Mouse (Mus musculus) erythroblast, adult 5-6 weeks (primary cell): Measurements from ENCODE around the gene S1pr3. TPM values are rescaled to one million over a fixed set of nuclear protein-coding genes. Genes with fewer than 3 reads are reported as not detected.

Experiments
- ATAC-seq: replicated peaks from 2 replicates; pipeline ENCODE4 v1.8.0; 2016; ENCODE audit warnings: moderate number of reproducible peaks, mild to moderate bottlenecking, moderate TSS enrichment, inconsistent platforms; ENCODE audit not compliant: poor library complexity, low FRiP score, severe bottlenecking
- total RNA-seq, 2 experiments: library from RNA; stranded (forward) in 1 of 2; stranded (reverse) in 1 of 2; fragments of 150-400 nt in 1 of 2; fragments of 200-764, 138-1000 nt in 1 of 2; gene quantifications; 2 replicates each; pipeline versions ENCODE4 v1.2.3 to v1.2.4; 2015 to 2017; ENCODE audit warnings: low replicate concordance in 2 of 2

Gene S1pr3
- 0.38 and 0.84 TPM in 2 replicates for total RNA-seq (2015; ENCODE audit: low replicate concordance)
- total RNA-seq (2017; ENCODE audit: low replicate concordance) = 0.42 and 0.68 TPM in 2 replicates

DNA sequence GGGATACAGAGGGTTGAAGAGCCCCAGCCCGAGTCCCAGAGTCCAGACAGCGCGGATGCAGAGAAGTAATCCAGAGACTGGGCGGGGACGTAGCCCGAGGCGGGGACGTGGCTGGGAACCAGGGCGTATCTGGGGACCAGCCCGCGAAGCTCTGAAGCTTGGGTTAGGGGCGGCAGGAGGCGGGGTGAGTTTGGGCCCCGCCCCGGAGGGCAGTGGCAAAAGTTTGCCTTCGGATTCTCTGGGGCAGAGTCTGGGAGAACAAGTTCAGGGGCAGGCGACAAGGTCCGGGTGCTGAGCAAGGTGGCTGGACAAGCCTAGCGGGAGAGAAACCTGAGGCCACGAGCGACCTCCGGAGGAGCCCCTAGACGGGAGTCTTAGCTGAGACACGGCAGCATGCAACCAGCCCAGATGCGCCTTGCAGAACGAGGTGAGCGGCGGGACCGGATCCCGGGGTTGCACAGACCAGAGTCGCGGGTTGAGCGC is at the start of gene S1pr3:
Gene S1pr3, plus strand, starts transcription at position 121 of the 483 bp plus-strand sequence.
- no peak for ATAC-seq

DNA sequence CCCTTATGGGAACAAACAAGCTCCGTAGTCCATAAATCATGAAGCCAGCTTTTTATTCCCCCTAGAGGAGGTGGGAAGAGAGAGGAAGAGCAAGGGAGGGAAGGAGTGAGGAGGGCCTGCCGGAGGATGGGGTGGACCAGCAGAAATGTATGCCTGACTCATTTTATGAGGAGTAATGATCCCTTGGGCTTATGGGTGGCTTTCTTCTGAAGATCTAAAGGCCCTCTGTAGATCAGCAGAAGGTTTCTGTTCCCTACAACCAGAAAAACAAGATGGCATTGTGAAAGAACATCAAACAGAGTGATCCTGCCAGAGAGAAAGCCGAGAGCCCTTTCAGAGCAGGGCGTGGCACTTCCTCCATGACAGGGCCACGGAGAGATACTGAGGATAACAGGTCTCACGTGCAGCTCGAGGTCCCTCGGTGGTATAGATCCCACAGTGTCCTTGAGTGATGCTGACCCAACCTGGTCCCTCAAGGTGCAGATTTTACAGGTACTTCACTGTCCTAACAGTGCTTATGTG is 47.9 kb upstream of the S1pr3 start:
- no peak for ATAC-seq

DNA sequence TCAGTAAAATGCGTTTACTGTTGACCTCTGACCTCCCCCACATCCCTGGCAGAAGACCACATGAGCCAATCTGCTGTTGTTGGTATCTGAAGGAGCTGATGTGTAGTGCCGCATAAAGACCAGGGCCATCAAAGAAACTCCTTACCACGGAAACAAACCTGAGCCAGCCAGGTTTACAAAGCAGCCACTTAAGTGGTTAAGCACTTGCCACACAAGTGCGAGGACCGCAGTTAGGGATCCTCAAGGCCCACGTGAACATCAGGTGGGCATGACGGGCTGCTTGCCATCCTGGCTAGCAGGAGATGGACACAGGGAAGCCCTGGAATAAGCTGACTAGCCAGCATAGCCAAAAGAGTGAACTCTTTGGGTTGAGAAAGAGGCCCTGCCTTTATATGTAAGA is 45.0 kb upstream of the S1pr3 start:
- no peak for ATAC-seq

DNA sequence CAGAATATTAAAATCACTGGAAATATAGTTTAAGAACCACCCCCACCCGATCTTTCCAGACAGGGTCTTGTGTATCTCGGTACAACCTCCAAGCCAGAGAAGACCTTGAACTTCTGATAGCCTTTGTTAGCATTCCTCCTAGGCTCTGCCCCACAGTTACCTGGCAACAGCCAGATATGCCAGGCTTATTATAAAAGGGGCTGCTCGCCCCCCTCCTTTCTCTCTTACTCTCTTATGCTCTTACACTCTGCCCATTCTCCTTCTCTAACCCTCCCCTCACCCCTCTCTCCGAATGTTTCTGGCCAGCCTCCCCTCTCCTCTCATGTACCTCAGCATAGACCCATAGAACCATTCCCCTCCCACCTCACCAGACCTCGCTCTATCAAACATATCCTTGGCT is 44.5 kb upstream of the S1pr3 start:
- ATAC-seq = no peak

DNA sequence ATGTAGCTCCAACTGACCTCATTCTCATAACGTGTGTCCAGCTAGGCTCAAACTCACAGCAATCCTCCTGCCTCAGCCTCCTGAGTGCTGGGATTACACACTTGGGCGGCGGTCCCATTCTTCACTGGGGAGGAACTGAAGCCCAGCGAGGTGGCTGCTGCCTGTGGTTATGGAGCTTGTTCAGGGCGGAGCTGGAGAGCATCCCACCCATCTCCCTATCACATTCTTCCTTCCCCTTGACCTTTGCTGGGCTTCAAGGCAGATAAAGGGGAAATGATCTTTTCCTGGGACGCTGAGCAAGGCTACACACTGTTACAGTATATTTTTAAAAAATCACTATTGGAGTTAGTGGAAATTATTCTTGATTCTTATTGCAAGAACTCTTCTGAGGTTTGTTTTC is 43.2 kb upstream of the S1pr3 start:
- ATAC-seq = no peak

DNA sequence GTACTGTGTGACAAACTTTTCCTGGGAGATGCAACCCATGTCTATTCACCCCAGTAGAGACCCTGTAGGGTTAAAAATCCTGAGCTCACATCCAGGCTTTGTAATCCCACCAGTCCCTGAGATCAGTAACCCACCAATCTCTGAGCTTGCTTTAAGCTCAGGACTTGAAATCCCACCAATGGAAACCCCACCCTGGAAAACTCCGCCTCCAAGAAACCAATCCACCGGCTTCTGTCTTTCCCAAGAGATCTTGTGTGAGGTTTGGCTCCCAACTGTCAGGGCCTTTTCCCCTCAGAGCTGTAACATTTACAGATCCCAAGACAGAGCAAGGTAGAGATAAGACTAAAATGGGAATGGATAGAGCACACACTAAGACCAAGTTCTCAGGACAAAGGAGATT is 40.1 kb upstream of the S1pr3 start:
- ATAC-seq = no peak

DNA sequence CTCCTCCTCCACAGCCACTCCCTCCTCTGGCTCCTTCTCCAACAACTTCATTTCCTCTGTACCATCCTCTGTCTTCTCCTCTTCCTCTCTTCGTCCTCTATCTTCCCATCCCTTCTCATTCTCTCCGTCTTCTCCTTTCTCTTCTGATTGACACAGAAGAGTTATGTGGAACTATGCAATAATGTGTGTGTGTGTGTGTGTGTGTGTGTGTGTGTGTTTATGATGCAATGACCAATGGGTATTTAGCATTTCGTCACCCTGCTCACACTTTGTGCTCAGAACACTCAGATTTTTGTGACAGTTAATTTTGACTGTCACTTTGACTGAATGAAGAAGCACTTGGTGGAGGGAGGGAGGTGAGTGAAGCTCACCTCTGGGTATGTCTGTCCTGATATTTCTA is 39.1 kb upstream of the S1pr3 start:
- no peak for ATAC-seq

DNA sequence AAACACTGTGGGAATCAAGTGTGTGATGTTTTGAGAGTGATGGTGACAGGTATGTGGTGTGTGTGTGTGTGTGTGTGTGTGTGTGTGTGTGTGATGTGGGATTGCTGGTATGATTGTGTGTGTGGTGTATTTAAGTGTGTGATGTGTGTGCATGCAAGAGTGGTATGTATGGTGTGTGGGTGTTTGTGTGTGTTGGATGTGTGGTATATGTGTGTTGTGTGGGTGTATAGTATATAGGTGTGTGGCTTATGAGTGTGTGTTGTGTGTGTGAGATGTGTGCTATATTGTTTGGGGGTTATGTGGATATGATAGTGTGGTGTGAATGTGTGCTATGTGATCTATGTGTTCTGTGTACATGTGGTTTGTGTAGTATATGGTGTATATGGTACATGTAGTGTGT is 35.4 kb upstream of the S1pr3 start:
- no peak for ATAC-seq

DNA sequence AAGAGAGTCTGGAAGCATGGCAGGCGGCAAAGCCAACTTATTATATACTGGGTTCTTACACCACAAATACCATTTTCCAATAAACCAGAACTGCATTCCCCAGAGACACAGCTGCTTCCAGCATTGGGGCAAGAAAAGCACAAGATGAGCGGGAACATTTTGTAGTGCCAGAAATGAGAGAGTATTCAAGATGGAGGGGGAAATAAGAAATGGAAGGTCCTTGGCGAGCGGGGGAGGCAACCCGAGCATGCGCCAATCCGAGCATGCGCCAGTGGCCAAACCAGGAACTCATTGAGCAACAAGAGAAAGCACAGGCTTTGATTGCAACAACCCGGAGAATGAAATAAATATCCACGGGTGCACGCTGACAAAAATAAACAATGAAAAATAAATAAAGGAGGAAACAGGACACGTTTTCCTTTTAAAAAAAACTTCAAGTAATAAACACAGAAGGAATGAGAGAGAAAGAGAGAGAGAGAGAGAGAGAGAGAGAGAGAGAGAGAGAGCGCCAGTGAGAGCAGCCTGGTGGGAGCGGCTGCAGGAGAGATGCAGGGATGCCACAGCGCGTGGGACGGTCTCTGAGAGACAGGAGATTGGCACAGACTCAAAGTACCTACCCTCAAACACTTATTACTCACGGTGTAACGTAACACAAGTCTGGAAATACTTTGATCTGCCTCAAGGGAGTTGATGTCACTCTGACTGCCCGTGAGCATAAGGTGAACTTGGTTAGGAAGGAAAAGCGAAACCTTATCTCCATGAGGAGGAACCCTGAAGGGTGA is 34.2 kb upstream of the S1pr3 start:
- ATAC-seq = no peak

DNA sequence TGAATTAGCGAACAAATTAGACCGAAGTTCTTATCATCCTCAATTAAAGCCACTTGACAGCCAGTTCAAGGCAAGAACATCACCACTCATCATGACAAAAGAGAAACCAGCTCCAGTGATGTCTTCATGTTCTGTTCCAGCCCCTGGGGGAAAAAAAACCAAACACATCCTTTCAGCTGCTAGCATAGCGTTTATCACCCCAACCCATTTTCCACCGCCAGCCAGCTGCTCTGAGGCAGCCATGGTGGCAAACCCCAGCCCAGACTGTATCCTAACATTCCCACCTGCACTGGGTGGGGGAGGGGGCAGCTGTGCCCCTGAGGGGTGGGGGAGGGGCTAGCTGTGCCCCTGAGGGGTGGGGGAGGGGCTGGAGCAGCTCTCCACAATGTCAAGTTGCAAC is 30.3 kb upstream of the S1pr3 start:
- no peak for ATAC-seq

DNA sequence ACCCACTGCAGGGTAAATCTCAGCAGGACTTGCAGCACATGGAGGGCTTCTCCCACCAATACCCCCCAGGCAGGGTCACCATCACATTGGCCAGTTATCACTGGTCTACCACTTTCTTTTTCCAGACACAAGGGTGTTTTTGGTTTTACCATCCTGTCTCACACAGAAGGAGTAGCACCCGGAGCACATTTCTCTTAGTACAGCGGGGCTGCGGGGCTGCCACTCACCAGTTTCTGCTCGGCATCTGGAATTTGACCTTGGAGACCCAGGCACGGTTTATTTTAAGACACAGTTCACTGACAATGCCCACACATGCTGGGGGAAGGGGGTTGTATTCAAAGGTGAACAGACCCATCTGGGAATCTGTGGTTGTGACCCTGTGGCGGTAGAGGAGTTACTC is 28.8 kb upstream of the S1pr3 start:
- no peak for ATAC-seq

DNA sequence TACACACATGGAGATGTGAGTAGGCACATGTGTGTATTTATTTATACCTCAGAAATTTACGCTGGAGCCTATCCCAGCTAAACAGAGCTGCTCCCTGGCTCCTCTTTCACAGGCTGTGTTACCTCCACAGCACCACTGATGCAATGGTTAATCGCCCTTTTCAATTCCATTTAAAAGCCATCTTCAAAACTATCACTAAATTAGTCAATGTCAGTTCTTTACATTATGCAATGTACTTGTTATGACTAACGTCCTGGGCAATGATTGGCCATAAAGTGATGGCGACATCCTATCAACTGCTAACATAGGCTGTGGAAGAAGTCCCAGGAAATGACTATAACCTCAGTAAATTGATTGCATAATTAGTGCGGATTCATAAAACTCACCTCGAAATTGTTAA is 26.9 kb upstream of the S1pr3 start:
- no peak for ATAC-seq

DNA sequence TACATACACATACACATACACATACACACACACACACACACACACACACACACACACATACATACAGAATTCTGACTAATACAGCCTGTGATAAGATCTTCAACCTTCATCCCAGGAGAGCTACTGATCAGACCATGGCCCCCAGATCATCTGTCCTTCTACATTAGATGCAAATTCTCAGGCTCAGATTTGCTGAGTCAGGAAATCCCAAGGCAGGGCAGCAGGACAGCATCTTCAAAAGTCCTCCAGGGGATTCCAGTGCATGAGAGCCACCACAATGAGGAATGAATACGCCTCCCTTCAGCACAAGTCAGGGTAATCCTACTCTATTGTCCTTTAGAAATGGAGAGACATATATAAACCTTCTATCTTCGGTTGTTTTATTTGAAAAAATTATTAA is 23.5 kb upstream of the S1pr3 start:
- no peak for ATAC-seq

DNA sequence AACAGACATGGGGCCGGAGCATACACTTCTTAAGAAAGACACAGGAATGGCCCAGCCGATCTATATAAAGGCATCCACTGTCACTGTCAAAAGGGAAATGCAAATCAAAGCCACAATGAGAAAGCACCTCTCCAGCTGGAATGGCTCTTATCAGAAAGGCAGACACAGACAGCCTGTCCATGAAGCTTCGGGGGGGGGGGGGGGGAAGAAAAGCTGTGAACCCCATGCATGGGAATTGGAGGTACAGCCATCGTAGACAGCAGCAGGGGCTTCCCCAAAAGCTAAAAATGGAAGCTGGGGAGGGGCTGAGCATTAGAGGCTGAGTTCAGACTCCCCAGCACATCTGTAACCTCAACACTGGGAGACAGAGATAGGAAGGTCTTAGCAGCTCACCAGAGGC is 20.5 kb upstream of the S1pr3 start:
- ATAC-seq = no peak

DNA sequence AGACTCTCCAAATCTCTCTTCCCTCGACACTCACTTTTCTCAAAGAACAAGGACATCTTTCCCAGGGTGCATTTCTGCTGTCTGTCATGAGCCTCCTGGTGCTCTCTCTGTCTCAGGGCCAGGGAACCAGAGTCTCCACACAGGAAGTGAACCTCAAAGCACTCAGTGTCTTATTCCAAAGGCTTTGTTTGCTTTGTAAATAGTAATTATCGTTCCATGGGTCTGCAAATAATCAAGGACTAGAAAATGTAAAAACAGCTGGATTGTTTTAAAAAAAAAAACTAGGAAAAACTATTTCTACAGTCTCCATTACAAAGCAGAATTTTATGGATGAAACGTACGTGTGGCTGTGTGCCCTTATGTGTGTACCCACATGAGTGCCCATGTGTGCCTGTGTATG is 18.0 kb upstream of the S1pr3 start:
- ATAC-seq = no peak

DNA sequence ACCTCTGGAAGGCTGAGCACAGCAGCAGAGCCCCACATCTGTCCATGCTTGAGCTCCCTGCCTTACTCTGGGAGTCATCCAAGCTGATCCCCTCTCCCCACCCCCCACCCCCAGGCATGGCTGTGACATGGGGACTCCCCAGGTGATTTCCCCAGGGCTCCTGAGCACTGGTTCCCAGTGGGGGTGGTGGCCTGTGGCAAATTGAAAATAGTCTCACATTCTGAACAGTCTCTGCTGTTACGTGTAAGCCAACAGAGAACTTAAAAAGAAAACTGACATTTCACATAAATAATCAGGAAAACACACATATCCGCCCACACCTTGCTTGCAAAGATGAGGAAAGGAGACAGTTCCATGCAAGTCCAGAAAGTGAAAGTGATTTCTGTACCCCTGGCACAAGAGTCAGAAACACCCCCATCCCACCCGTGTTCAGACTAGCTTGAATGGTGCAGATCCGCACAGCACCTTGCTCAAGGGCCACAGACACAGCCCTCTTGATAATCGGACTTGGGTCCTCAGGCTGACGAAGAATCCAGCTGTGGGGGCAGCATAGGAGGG is 17.0 kb upstream of the S1pr3 start:
- ATAC-seq = no peak

DNA sequence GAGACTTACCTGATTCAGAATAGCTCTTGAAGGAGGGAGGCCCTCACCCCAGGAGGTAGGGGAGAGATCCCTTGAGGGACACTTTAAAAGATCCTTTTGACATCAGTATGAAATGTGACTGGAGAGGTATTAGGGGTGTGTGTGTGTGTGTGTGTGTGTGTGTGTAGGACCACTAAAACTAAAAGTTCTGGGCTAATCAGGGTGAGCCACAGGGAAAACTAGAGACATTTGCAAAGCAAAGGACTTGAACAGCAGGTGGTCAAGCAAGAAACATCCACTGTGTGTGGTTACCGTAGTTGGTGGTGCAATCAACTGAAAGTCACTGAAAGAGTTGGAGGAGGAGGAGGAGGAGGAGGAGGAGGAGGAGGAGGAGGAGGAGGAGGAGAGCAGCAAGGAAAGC is 16.2 kb upstream of the S1pr3 start:
- no peak for ATAC-seq

DNA sequence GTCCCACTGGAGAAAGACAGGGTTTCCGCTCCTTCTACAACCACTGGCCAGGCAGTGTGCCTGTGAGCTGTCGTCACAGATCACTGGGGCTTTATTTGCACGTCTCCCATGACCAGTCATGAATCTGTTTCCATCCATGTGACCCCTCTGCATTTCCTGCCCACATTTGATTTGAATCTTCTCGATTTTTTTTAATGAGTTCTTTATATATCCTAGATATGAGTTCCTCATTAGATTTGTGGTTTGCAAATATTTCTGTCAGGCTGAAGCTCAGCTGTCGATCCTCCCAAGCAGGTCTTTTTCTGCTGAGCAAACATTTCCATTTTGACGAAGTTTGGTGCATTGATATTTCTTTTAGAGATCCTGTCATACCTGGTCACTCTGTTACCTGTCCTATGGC is 10.6 kb upstream of the S1pr3 start:
- no peak for ATAC-seq

DNA sequence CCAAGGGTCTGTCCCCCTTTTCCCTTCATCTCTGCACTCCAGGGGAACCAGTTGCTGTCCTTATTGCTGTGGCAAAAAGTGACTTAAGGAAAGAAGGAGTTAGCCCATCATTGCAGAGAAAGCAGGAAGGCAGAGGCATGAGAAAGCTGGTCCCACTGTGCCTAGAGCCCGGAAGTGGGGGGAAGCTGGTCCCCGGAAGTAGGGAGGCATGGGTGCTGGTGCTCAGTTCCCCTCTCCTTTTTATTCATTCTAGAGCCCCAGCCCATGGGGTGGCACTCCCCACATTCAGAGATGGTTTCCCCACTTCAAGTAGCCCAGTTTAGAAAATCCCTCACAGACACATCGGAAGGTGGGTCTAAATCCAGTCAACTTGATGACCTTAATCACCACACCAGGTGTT is 8.9 kb upstream of the S1pr3 start:
- ATAC-seq = no peak

DNA sequence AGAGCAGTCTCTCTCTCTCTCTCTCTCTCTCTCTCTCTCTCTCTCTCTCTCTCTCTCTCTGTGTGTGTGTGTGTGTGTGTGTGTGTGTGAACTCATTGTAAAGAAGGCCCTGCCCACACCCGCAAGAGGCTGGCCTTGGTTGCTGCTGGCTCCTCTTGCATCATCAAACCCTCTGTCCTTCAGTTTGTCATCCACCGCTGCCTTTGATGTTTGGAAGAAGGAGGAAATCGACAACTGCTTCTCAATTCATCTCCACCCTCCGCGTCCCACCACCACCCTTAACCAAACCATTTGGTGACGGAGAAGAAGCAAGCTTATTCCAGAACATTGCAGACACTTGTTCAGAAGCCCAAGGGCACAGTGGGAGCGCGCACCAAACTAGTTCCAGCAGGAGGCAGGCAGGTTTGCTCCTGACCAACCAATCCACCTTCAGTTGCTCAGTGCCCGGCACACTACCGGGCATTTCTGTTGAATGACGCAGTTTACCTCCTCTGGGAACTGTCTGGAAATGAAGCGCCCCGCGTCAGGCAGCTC is 8.2 kb upstream of the S1pr3 start:
- ATAC-seq = no peak
